Mouse (Mus musculus): ENCODE measurements at regions not wholly inside any gene's neighbourhood (a gene's known extent, or its start where the extent isn't known, plus 50 kb on each side); places are given as distances from the start of the nearest gene placed in this dataset.

DNA sequence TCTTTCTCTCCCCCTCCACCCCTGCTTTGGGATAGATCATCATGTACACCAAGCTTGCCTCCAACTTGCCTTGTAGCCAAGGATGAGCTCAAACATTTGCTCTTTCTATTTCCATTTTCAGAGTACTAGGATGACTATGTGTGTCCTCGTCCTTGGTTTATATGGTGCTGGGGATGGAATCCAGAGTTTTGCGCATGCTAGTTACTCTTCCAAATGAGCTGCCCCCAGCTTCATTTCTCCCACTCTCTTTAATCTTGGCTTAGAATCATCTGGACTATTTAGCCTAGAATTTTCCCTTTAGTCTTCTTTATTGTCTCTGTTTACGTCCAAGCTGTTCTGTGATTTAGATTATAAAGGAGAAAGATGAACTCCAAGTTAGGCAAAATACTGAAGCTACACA, 349.2 kb downstream of the Nucb2 start:
- DNase-seq (ENCODE audit: low spot score in 2 of 2): peak; percentile 8 to 46

DNA sequence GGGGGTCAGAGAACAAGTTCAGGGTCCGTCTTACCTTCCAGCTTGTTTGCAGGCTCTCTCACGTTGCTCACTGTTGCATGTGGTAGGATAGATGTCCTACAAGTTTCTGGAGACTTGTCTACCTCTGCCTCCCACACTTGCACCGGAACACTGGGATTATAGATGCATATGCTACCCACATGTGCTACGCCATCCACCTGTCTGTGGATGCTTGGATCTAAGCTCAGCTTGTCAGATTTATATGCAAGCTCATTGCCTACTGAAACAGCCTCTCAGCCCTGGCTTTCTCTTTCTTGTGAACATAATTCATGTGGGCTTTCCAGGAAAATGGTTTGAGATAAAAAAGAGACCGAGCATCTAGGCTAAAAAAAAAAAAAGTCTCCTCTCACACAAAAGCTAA, 353.0 kb downstream of the Nucb2 start:
- DNase-seq (ENCODE audit: low spot score in 2 of 2): peak in 1 of 2 experiments; percentile 10

DNA sequence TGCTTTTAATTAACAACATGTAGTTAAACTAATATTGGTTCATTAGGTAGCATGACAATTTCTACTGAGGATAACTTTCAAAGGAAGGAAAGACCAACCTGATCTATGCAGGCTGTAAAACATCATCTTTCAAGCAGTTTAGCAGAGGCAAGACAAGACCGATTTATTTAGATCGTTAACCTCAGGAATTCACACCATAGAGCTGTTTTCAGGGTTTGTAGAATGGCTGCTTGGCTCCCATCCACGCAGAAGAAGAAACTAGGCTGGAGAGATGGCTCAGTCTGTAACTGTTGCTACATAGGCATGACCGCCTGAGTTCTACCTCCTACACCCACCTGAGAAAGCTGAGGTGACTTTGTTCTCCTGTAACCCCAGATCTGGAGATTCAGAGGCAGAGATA, 353.6 kb downstream of the Nucb2 start:
- DNase-seq (ENCODE audit: low spot score in 2 of 2): no peak

- DNase-seq (ENCODE audit: low spot score in 2 of 2): no peak
These were observed 378.2 kb downstream of the Nucb2 start for GRCm38 (mm10) chr7:116882268-116882964.

GRCm38 (mm10) chr7:116893846-116894245, 389.7 kb downstream of the Nucb2 start:
- DNase-seq (ENCODE audit: low spot score in 2 of 2): no peak

GRCm38 (mm10) chr7:116915797-116916196, 411.6 kb downstream of the Nucb2 start:
- DNase-seq (ENCODE audit: low spot score in 2 of 2): no peak

GRCm38 (mm10) chr7:116917921-116918670, 413.9 kb downstream of the Nucb2 start:
- DNase-seq (ENCODE audit: low spot score in 2 of 2): no peak

DNA sequence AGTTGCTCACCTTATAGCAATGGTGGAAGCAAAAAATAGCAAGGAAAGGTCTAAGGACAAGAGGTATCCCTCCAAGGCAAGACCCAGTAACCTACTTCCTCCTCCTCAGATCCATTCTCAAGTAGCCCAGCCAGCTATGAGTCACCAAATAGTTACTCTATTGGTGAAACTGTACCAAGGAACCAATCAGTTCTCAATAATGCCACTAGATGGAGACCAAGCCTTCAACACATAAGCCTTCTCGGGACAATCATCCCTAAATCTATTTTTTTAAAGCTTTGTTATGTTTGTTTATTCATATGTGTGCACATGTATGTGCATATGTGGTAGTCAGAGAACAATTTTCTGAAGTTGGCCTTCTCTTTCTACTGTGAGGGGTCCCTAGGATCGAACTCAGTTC, 434.3 kb upstream of the Xylt1 start:
- DNase-seq (ENCODE audit: low spot score in 2 of 2): no peak

GRCm38 (mm10) chr7:116959196-116959895, 421.4 kb upstream of the Xylt1 start:
- no peak for DNase-seq (ENCODE audit: low spot score in 2 of 2)

GRCm38 (mm10) chr7:116963839-116964238, 416.9 kb upstream of the Xylt1 start:
- DNase-seq (ENCODE audit: low spot score in 2 of 2): peak; percentile 49 to 68

GRCm38 (mm10) chr7:116991351-116991750, 389.4 kb upstream of the Xylt1 start:
- DNase-seq (ENCODE audit: low spot score in 2 of 2): no peak

DNA sequence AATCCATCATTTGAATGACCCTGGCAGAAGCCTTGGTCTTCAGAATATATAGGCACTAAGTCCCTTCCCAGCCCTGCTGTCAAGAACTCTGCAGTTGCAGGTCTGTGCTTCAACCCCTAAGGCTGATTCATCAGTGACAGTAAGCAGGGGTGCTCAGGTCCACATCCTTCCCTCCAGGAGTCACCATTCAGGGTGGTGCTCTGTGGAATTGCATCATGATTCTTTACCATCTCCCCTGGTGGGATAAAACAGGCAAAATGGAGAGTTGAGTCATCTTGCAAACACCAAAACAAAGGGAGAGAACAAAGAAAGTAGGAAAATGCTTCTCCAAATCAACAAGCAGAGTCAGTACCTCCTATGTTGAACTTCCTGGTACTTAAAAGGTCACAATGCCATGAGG, 388.6 kb upstream of the Xylt1 start:
- DNase-seq (ENCODE audit: low spot score in 2 of 2): no peak

DNA sequence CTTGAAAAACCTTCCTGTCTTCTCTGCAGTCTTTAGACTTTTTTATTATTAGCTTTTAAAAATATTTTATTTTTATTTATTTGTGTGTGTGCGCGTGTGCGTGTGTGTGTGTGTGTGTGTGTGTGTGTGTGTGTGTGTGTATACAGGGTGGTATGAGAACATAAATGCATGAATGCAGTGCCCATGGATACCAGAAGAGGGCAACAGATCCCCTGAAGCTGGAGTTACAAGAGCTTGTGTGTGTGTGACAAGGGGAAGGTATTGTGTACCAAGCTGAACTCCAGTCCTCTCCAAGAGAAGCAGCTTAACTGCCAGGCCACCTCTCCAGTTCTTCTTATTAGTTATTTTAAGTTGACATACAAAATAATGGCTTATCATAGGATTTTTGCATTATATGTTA, 385.0 kb upstream of the Xylt1 start:
- no peak for DNase-seq (ENCODE audit: low spot score in 2 of 2)

DNA sequence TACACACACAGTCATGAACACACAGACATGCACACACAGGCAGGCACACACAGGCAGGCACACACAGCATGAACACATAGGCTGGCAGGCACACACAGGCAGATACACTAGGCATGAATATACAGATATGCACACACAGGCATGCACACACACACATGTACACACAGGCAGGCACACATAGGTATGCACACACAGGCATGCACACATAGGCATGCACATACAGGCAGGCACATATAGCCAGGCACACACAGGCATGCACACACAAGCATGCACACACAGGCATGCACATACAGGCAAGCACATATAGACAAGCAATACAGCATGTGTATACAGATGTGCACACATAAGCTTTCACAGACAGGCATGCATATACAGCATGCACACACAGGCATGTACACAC, 377.6 kb upstream of the Xylt1 start:
- no peak for DNase-seq (ENCODE audit: low spot score in 2 of 2)

- peak; percentile 61 to 82 for DNase-seq (ENCODE audit: low spot score in 2 of 2)
These were observed 362.4 kb upstream of the Xylt1 start for GRCm38 (mm10) chr7:117018349-117018748.

- no peak for DNase-seq (ENCODE audit: low spot score in 2 of 2)
These were observed 359.1 kb upstream of the Xylt1 start for GRCm38 (mm10) chr7:117021716-117022115.

- peak; percentile 58 to 76 for DNase-seq (ENCODE audit: low spot score in 2 of 2)
These were observed 335.9 kb upstream of the Xylt1 start for GRCm38 (mm10) chr7:117044926-117045325.

DNA sequence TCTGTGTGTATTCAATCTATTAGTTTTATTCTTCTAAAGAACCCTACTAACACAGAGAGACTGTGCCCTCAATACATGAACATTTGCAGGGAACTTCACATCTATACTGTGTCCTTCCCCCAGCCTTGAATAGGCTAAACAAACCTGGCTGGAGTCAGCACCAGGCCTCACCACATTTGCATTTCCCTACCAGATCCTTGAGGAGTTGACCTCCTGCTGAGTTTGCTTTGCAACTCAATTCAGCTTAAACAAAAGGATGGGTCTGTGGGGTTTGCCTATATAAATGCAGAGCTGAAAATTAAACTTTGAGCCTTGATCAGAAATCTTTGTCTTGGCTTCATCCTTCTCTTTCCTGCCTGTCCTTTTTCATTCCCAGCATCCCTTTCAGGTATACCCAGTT, 331.5 kb upstream of the Xylt1 start:
- DNase-seq (ENCODE audit: low spot score in 2 of 2): no peak

GRCm38 (mm10) chr7:117065771-117066170, 315.0 kb upstream of the Xylt1 start:
- peak in 1 of 2 experiments; percentile 13 for DNase-seq (ENCODE audit: low spot score in 2 of 2)

GRCm38 (mm10) chr7:117090911-117091550, 289.7 kb upstream of the Xylt1 start:
- DNase-seq (ENCODE audit: low spot score in 2 of 2): peak in 1 of 2 experiments; percentile 21

DNA sequence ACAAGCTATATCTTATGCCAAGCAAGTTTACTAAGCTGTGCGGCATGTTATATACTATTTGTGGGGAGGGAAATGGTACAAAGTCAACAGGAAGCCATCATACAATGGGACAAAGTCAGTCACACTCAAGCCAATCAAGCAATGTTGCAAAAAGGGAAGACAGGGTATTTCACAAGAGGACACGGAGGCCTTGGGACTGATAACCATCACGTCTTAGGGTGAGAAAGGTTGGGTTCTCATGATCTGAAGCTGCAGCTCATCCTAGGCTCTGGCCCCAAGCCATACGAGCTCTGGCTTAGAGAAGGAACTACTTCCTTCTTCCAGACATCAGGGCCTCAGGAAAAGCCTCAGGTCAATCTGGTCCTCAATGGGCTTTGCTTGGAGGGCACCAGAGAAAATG, 287.9 kb upstream of the Xylt1 start:
- no peak for DNase-seq (ENCODE audit: low spot score in 2 of 2)

DNA sequence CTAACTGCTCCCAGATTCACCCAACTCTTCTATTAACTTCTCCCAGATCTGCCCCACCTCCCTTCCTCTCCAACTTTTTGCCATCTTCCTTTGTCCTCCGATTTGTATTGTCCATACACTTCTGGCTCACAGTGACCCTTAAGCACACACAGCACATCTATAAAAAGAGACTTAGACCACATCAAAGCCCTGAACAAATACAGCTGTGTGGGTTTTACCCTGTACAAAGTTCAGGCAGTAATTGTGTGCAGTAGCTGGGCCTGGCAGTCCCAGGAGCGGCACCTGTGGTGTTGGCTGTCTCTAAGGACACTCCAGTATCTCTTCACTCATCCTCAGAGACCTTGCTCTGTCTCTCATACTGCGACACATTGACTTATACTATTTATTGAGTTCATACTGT, 283.2 kb upstream of the Xylt1 start:
- no peak for DNase-seq (ENCODE audit: low spot score in 2 of 2)

Measured in layer of hippocampus, adult 18-20 months (tissue).